Mouse (Mus musculus): Measurements from ENCODE around the gene Gclc. TPM values are rescaled to one million over a fixed set of nuclear protein-coding genes. Genes with fewer than 3 reads are reported as not detected.

The Gclc gene
- polyA plus RNA-seq, 1 experiment: 53.1 TPM

DNA sequence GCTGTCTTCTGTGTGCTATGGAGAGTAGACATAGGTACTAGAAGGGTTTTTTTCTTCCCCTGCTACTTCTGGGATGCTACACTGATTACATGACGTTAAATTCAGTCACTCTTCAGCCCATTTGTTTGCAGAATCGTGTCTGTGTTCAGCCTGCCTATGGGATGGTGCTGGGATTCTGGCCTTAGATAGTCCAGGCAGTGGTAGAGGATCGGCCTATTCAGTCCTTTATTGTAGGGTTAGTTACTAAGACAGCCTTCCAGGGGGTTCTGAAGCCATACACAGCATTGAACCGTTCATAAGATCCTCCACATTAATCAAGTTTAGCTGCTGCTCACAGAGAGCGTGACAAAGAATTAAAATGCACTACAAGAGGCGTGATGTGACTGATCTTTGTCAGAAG is 16.6 kb downstream of the Gclc start:
- Histone ChIP-seq H3K9ac (ENCODE audit: low read depth, poor library complexity, severe bottlenecking) (no peak overlapping the region), H3K27me3 (ENCODE audit: control insufficient read depth, insufficient read depth, low read length, poor library complexity, severe bottlenecking) (no peaks in the 10 kb centered on the region), H3K4me3 (ENCODE audit: low read depth, low read length) (no peak overlapping the region), H3K36me3 (ENCODE audit: control insufficient read depth, insufficient read depth, low read length, poor library complexity, severe bottlenecking) (peaks cover 10% of the 10 kb centered on the region), H3K4me1 (ENCODE audit: control insufficient read depth, insufficient read depth, low read length) (no peaks in the 10 kb centered on the region), H3K27ac (ENCODE audit: insufficient read depth, low read length) (no peak overlapping the region), H3K9me3 (replicated peaks; ENCODE audit: control insufficient read depth, insufficient read depth, low read length, poor library complexity, severe bottlenecking) (no peaks in the 10 kb centered on the region)
- no peak for TF ChIP-seq EP300 (IDR thresholded peaks at IDR 0.05; ENCODE audit: insufficient read depth, low read depth, low read length)
- no peak for TF ChIP-seq CTCF (IDR thresholded peaks at IDR 0.05; ENCODE audit: low read depth, low read length)
- TF ChIP-seq POLR2A (IDR thresholded peaks at IDR 0.05; ENCODE audit: insufficient read depth, low read length): no peak

DNA sequence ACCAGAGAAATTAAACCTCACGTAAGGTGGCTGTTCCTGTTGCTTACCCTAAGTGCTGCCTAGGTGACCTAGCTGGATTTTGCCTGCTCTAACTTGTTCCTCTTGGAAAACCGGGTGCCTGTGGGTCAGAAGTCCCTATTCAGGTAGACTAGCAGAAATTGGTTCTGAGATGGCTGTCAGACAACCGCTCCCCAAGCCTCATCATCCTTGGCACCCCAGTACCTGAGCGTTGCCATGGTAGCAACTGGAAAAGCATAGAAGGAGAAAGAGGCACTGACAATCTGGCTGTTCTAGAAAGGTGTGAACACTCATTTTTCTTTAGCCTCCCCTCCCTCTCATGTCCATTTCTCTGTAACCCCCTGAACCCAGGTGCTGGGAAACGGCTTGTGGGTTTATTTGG is 17.0 kb downstream of the Gclc start:
- Histone ChIP-seq H3K4me3 (ENCODE audit: low read depth, low read length) (no peak overlapping the region), H3K9me3 (replicated peaks; ENCODE audit: control insufficient read depth, insufficient read depth, low read length, poor library complexity, severe bottlenecking) (no peaks in the 10 kb centered on the region), H3K9ac (ENCODE audit: low read depth, poor library complexity, severe bottlenecking) (no peak overlapping the region), H3K4me1 (ENCODE audit: control insufficient read depth, insufficient read depth, low read length) (no peaks in the 10 kb centered on the region), H3K36me3 (ENCODE audit: control insufficient read depth, insufficient read depth, low read length, poor library complexity, severe bottlenecking) (peaks cover 13% of the 10 kb centered on the region), H3K27me3 (ENCODE audit: control insufficient read depth, insufficient read depth, low read length, poor library complexity, severe bottlenecking) (no peaks in the 10 kb centered on the region), H3K27ac (ENCODE audit: insufficient read depth, low read length) (no peak overlapping the region)
- no peak for TF ChIP-seq POLR2A (IDR thresholded peaks at IDR 0.05; ENCODE audit: insufficient read depth, low read length)
- no peak for TF ChIP-seq CTCF (IDR thresholded peaks at IDR 0.05; ENCODE audit: low read depth, low read length)
- no peak for TF ChIP-seq EP300 (IDR thresholded peaks at IDR 0.05; ENCODE audit: insufficient read depth, low read depth, low read length)

DNA sequence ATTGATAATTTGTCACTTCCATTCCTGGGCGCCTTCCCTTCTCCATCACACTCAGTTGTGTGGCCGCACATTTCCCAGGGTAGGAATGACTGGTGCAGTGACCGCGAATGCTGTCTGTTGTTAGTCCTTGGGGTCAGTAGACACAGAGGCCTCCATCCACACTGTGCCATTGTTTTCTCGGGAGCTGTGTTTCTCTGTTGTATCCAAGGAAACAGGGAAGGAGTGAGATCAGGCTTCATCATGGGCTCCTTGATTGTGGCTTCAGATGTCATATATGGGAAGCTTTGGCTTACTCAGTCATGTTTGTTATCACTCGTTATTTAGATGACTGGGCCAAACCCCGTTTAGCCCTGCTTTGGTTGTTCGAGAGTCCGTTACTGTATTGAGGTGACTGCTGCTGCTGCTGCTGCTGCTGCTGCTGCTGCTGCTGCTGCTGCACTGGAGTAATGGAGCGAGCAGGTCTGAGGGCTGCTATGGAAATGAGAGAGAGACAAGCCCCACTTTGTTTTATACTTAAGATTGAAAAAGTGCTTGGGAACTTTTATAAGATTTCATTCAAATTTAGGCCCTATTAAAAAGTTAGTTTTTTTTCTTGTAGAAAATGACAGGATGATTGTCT is 17.5 kb downstream of the Gclc start:
- Histone ChIP-seq H3K9ac (ENCODE audit: low read depth, poor library complexity, severe bottlenecking) (no peak overlapping the region), H3K27me3 (ENCODE audit: control insufficient read depth, insufficient read depth, low read length, poor library complexity, severe bottlenecking) (no peaks in the 10 kb centered on the region), H3K36me3 (ENCODE audit: control insufficient read depth, insufficient read depth, low read length, poor library complexity, severe bottlenecking) (peaks cover 18% of the 10 kb centered on the region), H3K27ac (ENCODE audit: insufficient read depth, low read length) (no peak overlapping the region), H3K9me3 (replicated peaks; ENCODE audit: control insufficient read depth, insufficient read depth, low read length, poor library complexity, severe bottlenecking) (no peaks in the 10 kb centered on the region), H3K4me1 (ENCODE audit: control insufficient read depth, insufficient read depth, low read length) (peaks cover 1% of the 10 kb centered on the region), H3K4me3 (ENCODE audit: low read depth, low read length) (no peak overlapping the region)
- TF ChIP-seq POLR2A (IDR thresholded peaks at IDR 0.05; ENCODE audit: insufficient read depth, low read length) (no peak), EP300 (IDR thresholded peaks at IDR 0.05; ENCODE audit: insufficient read depth, low read depth, low read length) (no peak), CTCF (IDR thresholded peaks at IDR 0.05; ENCODE audit: low read depth, low read length) (no peak)

DNA sequence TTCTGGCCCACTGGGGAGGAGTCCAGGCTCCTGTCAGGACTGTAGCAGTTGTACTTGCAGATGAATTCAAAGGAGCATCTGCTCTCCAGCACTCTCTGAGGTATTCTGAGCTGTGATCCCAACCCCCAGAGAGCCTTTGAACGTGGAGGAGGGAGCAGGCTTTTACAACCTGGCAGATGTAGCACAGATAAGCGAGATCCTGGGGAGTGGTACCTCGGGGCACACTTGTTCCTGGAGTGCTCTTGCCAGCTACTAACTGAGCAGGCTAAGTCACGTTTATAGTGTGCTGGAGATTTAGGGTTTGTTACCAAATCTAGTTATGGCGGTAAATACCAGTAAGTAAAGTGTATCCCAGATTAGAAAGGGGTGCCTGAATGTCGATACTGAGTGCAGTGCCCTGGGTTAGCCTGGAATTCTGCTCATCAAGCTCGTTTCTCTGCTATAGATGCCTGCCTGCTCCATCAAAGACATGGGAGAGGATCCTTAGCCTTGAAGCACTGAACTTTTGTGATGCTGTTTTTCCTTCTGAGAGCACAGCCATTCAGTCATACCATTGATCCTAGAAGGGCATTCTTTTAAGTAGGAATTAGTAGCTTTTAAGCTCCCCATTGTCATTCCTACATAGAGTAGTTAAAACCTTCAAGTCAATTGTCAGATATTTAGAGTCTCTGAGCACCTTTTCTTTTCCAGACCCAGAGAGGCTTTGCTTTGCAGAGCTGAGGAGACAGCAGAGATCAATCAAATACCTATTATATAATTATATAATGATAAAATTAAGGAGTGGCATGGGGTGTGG is 22.6 kb downstream of the Gclc start:
- Histone ChIP-seq H3K4me1 (ENCODE audit: control insufficient read depth, insufficient read depth, low read length) (peaks cover 3% of the 10 kb centered on the region), H3K9me3 (replicated peaks; ENCODE audit: control insufficient read depth, insufficient read depth, low read length, poor library complexity, severe bottlenecking) (no peaks in the 10 kb centered on the region), H3K36me3 (ENCODE audit: control insufficient read depth, insufficient read depth, low read length, poor library complexity, severe bottlenecking) (peaks cover 47% of the 10 kb centered on the region), H3K9ac (ENCODE audit: low read depth, poor library complexity, severe bottlenecking) (no peak overlapping the region), H3K27ac (ENCODE audit: insufficient read depth, low read length) (no peak overlapping the region), H3K4me3 (ENCODE audit: low read depth, low read length) (no peak overlapping the region), H3K27me3 (ENCODE audit: control insufficient read depth, insufficient read depth, low read length, poor library complexity, severe bottlenecking) (no peaks in the 10 kb centered on the region)
- TF ChIP-seq CTCF (IDR thresholded peaks at IDR 0.05; ENCODE audit: low read depth, low read length): no peak
- TF ChIP-seq POLR2A (IDR thresholded peaks at IDR 0.05; ENCODE audit: insufficient read depth, low read length): no peak
- TF ChIP-seq EP300 (IDR thresholded peaks at IDR 0.05; ENCODE audit: insufficient read depth, low read depth, low read length): no peak

DNA sequence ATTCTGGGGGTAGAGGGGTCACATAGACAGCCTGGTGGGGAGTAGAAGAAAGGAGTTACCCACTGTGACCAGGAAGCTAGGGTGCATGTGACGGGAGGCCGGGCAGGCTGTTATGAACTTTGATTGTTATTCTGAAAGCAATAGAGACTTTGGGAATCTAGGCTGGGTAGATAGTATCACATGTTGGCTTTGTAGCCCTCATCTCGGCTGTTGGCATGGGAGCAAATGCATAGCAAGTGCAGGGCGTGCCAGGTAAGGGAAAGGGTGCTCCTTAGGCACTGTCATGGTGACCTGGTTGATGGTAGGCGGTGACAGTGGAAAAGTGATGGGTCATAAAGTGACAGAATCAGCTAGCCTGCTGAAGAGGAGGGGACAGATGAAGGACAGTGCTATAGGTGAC is 23.3 kb downstream of the Gclc start:
- Histone ChIP-seq H3K27ac (ENCODE audit: insufficient read depth, low read length) (no peak overlapping the region), H3K36me3 (ENCODE audit: control insufficient read depth, insufficient read depth, low read length, poor library complexity, severe bottlenecking) (peaks cover 54% of the 10 kb centered on the region), H3K4me1 (ENCODE audit: control insufficient read depth, insufficient read depth, low read length) (peaks cover 3% of the 10 kb centered on the region), H3K27me3 (ENCODE audit: control insufficient read depth, insufficient read depth, low read length, poor library complexity, severe bottlenecking) (no peaks in the 10 kb centered on the region), H3K9me3 (replicated peaks; ENCODE audit: control insufficient read depth, insufficient read depth, low read length, poor library complexity, severe bottlenecking) (no peaks in the 10 kb centered on the region), H3K9ac (ENCODE audit: low read depth, poor library complexity, severe bottlenecking) (no peak overlapping the region), H3K4me3 (ENCODE audit: low read depth, low read length) (no peak overlapping the region)
- no peak for TF ChIP-seq POLR2A (IDR thresholded peaks at IDR 0.05; ENCODE audit: insufficient read depth, low read length)
- TF ChIP-seq CTCF (IDR thresholded peaks at IDR 0.05; ENCODE audit: low read depth, low read length): no peak
- no peak for TF ChIP-seq EP300 (IDR thresholded peaks at IDR 0.05; ENCODE audit: insufficient read depth, low read depth, low read length)

DNA sequence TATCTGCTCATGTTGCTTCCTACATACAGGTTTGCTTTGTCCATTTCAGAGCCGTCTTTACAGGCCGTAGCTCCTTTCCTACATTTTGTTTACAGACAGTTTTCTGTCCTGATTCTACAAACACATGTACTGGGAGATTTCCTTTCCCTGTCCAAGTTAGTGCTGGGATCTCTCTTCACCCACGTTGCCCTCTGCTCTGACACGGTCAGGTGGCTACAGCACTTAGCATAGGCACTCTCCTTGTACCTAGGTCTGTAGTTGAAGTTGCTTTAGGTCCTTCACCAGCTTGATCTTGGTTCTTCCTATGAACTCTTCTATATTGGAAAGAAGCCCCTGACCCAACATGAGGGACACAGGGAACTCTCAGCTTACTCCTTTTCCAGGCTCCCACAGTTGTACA is 25.4 kb downstream of the Gclc start:
- no peak for TF ChIP-seq CTCF (IDR thresholded peaks at IDR 0.05; ENCODE audit: low read depth, low read length)
- no peak for TF ChIP-seq EP300 (IDR thresholded peaks at IDR 0.05; ENCODE audit: insufficient read depth, low read depth, low read length)
- TF ChIP-seq POLR2A (IDR thresholded peaks at IDR 0.05; ENCODE audit: insufficient read depth, low read length): no peak
- Histone ChIP-seq H3K9me3 (replicated peaks; ENCODE audit: control insufficient read depth, insufficient read depth, low read length, poor library complexity, severe bottlenecking) (no peaks in the 10 kb centered on the region), H3K27ac (ENCODE audit: insufficient read depth, low read length) (no peak overlapping the region), H3K36me3 (ENCODE audit: control insufficient read depth, insufficient read depth, low read length, poor library complexity, severe bottlenecking) (peaks cover 71% of the 10 kb centered on the region), H3K4me1 (ENCODE audit: control insufficient read depth, insufficient read depth, low read length) (peaks cover 3% of the 10 kb centered on the region), H3K9ac (ENCODE audit: low read depth, poor library complexity, severe bottlenecking) (no peak overlapping the region), H3K4me3 (ENCODE audit: low read depth, low read length) (no peak overlapping the region), H3K27me3 (ENCODE audit: control insufficient read depth, insufficient read depth, low read length, poor library complexity, severe bottlenecking) (no peaks in the 10 kb centered on the region)

Measured in ES-Bruce4 (cell line).